ENCODE assay signal across 30 mouse cellular contexts in the genomic region with DNA sequence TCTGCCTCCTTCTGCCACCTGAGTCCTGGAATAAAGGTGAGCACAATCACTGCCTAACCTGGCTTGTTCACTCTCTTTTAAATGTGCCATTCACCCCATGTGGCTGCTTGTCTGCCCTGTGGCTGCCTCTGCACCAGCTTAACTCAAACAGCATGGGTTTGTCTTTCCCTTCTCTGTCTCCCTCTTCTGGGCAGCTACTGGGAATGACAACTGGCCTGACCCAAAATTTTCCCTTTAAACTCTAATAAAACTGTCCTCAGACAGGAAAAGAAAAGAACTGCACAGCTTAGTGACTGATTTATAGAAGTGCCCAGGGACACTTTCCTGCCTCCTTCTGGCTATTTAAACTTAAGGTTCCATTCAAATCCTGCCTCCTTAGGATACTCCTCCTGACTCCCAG. TPM values are rescaled to one million over a fixed set of nuclear protein-coding genes. Genes with fewer than 3 reads are reported as not detected.
DNase-seq lines count a peak whose midpoint lies in the region; ATAC-seq and TF ChIP-seq lines count a peak whose summit lies in the region.
"Not testable (repeated sequence)": the region's sequence is repeated elsewhere in the genome, so short reads cannot be mapped to it uniquely, and the experiment has no call there.
"Had no signal": no experiment of that assay in that cellular context is flagged by ENCODE, and none has a peak within 500 bp of the region (broad histone marks: within the 10 kb centered on the region; RNA-seq: fewer than 3 reads in every experiment).

No protein-coding gene starts in this region.

- TF ChIP-seq EP300 in ES-Bruce4 (IDR thresholded peaks at IDR 0.05; ENCODE audit: insufficient read depth, low read depth, low read length); liver, postnatal 0 days (IDR thresholded peaks at IDR 0.05; ENCODE audit: low read depth): not testable (repeated sequence)

- not testable (repeated sequence) for H3K9ac ChIP-seq in ES-Bruce4 (ENCODE audit: low read depth, poor library complexity, severe bottlenecking); forebrain, postnatal 0 days; liver, postnatal 0 days (replicated peaks)

- not testable (repeated sequence) for H3K27me3 ChIP-seq in ES-Bruce4 (ENCODE audit: control insufficient read depth, insufficient read depth, low read length, poor library complexity, severe bottlenecking); forebrain, postnatal 0 days (ENCODE audit: insufficient read depth, low read length); liver, postnatal 0 days (ENCODE audit: insufficient read depth, low read length)

- H3K9me3 ChIP-seq in ES-Bruce4 (replicated peaks; ENCODE audit: control insufficient read depth, insufficient read depth, low read length, poor library complexity, severe bottlenecking) = peaks cover 21% of the 10 kb centered on the region
- H3K9me3 ChIP-seq in forebrain, postnatal 0 days (ENCODE audit: low read length); liver, postnatal 0 days (ENCODE audit: low read length): not testable (repeated sequence)

- ATAC-seq in forebrain, postnatal 0 days; liver, postnatal 0 days: not testable (repeated sequence)

- H3K4me3 ChIP-seq in ES-Bruce4 (ENCODE audit: low read depth, low read length); cortical plate, adult 2 months (ENCODE audit: insufficient read depth, low read length); forebrain, postnatal 0 days (ENCODE audit: low read depth, low read length); layer of hippocampus, adult 2 months; liver, postnatal 0 days (ENCODE audit: low read depth, low read length): not testable (repeated sequence)

- not testable (repeated sequence) for H3K4me2 ChIP-seq in forebrain, postnatal 0 days (ENCODE audit: low read depth); liver, postnatal 0 days (ENCODE audit: low read depth, low read length)

- TF ChIP-seq POLR2A in ES-Bruce4 (IDR thresholded peaks at IDR 0.05; ENCODE audit: insufficient read depth, low read length); cortical plate, adult 2 months (IDR thresholded peaks at IDR 0.05; ENCODE audit: extremely low read depth, insufficient read depth, low read length): not testable (repeated sequence)

- TF ChIP-seq CTCF in ES-Bruce4 (IDR thresholded peaks at IDR 0.05; ENCODE audit: low read depth, low read length) = peak; percentile 37
- TF ChIP-seq CTCF in cortical plate, adult 2 months (IDR thresholded peaks at IDR 0.05; ENCODE audit: extremely low read depth, insufficient read depth, low read length) = 0 out of 2 replicates have a peak, but pooled peaks have one; percentile 9
- peak; percentile 31; the same call in 1 of the 2 replicates for TF ChIP-seq CTCF in forebrain, postnatal 0 days (IDR thresholded peaks at IDR 0.05; ENCODE audit: low read depth)
- TF ChIP-seq CTCF in layer of hippocampus, adult 2 months (conservative IDR thresholded peaks at IDR 0.05) = peak; percentile 33
- TF ChIP-seq CTCF in liver, postnatal 0 days (IDR thresholded peaks at IDR 0.05; ENCODE audit: low read depth) = 0 out of 2 replicates have a peak, but pooled peaks have one; percentile 30

- not testable (repeated sequence) for DNase-seq in forebrain, postnatal 0 days; layer of hippocampus, adult 2 months (ENCODE audit: low spot score in 2 of 2); liver, postnatal 0 days
- DNase-seq in kidney, adult 9 months = peak; percentile 4
- DNase-seq in right cerebral cortex, adult 18-20 months = peak; percentile 0

- H3K27ac ChIP-seq in ES-Bruce4 (ENCODE audit: insufficient read depth, low read length); cortical plate, adult 2 months (ENCODE audit: insufficient read depth, low read length); forebrain, postnatal 0 days (ENCODE audit: low read depth, low read length); layer of hippocampus, adult 2 months; liver, postnatal 0 days (ENCODE audit: low read depth): not testable (repeated sequence)

- not testable (repeated sequence) for H3K36me3 ChIP-seq in ES-Bruce4 (ENCODE audit: control insufficient read depth, insufficient read depth, low read length, poor library complexity, severe bottlenecking); forebrain, postnatal 0 days (ENCODE audit: insufficient read depth); liver, postnatal 0 days (replicated peaks; ENCODE audit: insufficient read depth, low read length)

- H3K4me1 ChIP-seq in ES-Bruce4 (ENCODE audit: control insufficient read depth, insufficient read depth, low read length); cortical plate, adult 2 months (ENCODE audit: control insufficient read depth, insufficient read depth, low read length); forebrain, postnatal 0 days (ENCODE audit: insufficient read depth); liver, postnatal 0 days (ENCODE audit: insufficient read depth): not testable (repeated sequence)

RNA-seq across cellular contexts. Expression of a gene that starts 12.3 kb away (rescaled TPM):
- polyA plus RNA-seq in ES-Bruce4 (2011; ENCODE audit: insufficient read depth, insufficient read length, low read depth, missing spikeins) = not detected in 2 replicates
- polyA plus RNA-seq in cortical plate, adult 2 months (2012; rRNA removed) = not detected in 2 replicates
- total RNA-seq in forebrain, postnatal 0 days (2014; rRNA removed) = not detected in 2 replicates
- polyA plus RNA-seq in forebrain, postnatal 0 days (2015; fragmentation: Nextera tagmentation; extraction: Ambion mirVana) = not detected in 2 replicates
- total RNA-seq in layer of hippocampus, adult 2 months (2021) = not detected
- polyA plus RNA-seq in liver, postnatal 0 days (2015; fragmentation: Nextera tagmentation; extraction: Ambion mirVana) = not detected in 2 replicates
- total RNA-seq: adrenal gland, adult 2 months; adrenal gland, postnatal 14 days; adrenal gland, postnatal 4 days; gastrocnemius, adult 2 months; gastrocnemius, postnatal 14 days; gastrocnemius, postnatal 4 days; heart, adult 8-10 months; heart, postnatal 25 days; hematopoietic stem cell, adult 5-6 weeks had no signal
- polyA plus RNA-seq: adrenal gland, adult 2 months; brain, embryonic 14.5 days; embryonic facial prominence, embryonic 10.5 days; embryonic facial prominence, embryonic 13.5 days; erythroblast, embryonic 14.5 days; forebrain, embryonic 12.5 days; forebrain, embryonic 15.5 days; frontal cortex, adult 2 months; G1E; heart, embryonic 11.5 days; heart, embryonic 14.5 days; heart, postnatal 0 days; hindbrain, embryonic 12.5 days; hindbrain, embryonic 15.5 days; Patski had no signal

RNA-seq across cellular contexts. Expression of a gene that starts 20.5 kb away (rescaled TPM):
- polyA plus RNA-seq in ES-Bruce4 (2011; ENCODE audit: insufficient read depth, insufficient read length, low read depth, missing spikeins) = not detected in 2 replicates
- polyA plus RNA-seq in cortical plate, adult 2 months (2012; rRNA removed) = not detected in 2 replicates
- total RNA-seq in forebrain, postnatal 0 days (2014; rRNA removed) = not detected in 2 replicates
- polyA plus RNA-seq in forebrain, postnatal 0 days (2015; fragmentation: Nextera tagmentation; extraction: Ambion mirVana) = not detected in 2 replicates
- total RNA-seq in layer of hippocampus, adult 2 months (2021) = not detected
- polyA plus RNA-seq in liver, postnatal 0 days (2015; fragmentation: Nextera tagmentation; extraction: Ambion mirVana) = not detected in 2 replicates
- total RNA-seq: adrenal gland, adult 2 months; adrenal gland, postnatal 14 days; adrenal gland, postnatal 4 days; G1E; gastrocnemius, adult 2 months; gastrocnemius, postnatal 14 days; gastrocnemius, postnatal 4 days; heart, adult 8-10 months; heart, postnatal 25 days; hematopoietic stem cell, adult 5-6 weeks had no signal
- polyA plus RNA-seq: adrenal gland, adult 2 months; brain, embryonic 14.5 days; embryonic facial prominence, embryonic 10.5 days; embryonic facial prominence, embryonic 13.5 days; erythroblast, embryonic 14.5 days; forebrain, embryonic 12.5 days; forebrain, embryonic 15.5 days; frontal cortex, adult 2 months; G1E; heart, embryonic 11.5 days; heart, embryonic 14.5 days; heart, postnatal 0 days; hindbrain, embryonic 12.5 days; hindbrain, embryonic 15.5 days; Patski had no signal

RNA-seq across cellular contexts. Expression of a gene that starts 27.4 kb away (rescaled TPM):
- not detected in 2 replicates for polyA plus RNA-seq in ES-Bruce4 (2011; ENCODE audit: insufficient read depth, insufficient read length, low read depth, missing spikeins)
- not detected in 2 replicates for polyA plus RNA-seq in cortical plate, adult 2 months (2012; rRNA removed)
- total RNA-seq in forebrain, postnatal 0 days (2014; rRNA removed) = not detected in 2 replicates
- not detected in 2 replicates for polyA plus RNA-seq in forebrain, postnatal 0 days (2015; fragmentation: Nextera tagmentation; extraction: Ambion mirVana)
- total RNA-seq in layer of hippocampus, adult 2 months (2021) = not detected
- not detected in 2 replicates for polyA plus RNA-seq in liver, postnatal 0 days (2015; fragmentation: Nextera tagmentation; extraction: Ambion mirVana)
- total RNA-seq: adrenal gland, adult 2 months; adrenal gland, postnatal 14 days; adrenal gland, postnatal 4 days; G1E; gastrocnemius, adult 2 months; gastrocnemius, postnatal 14 days; gastrocnemius, postnatal 4 days; heart, adult 8-10 months; heart, postnatal 25 days; hematopoietic stem cell, adult 5-6 weeks had no signal
- polyA plus RNA-seq: adrenal gland, adult 2 months; brain, embryonic 14.5 days; embryonic facial prominence, embryonic 10.5 days; embryonic facial prominence, embryonic 13.5 days; erythroblast, embryonic 14.5 days; forebrain, embryonic 12.5 days; forebrain, embryonic 15.5 days; frontal cortex, adult 2 months; G1E; heart, embryonic 11.5 days; heart, embryonic 14.5 days; heart, postnatal 0 days; hindbrain, embryonic 12.5 days; hindbrain, embryonic 15.5 days; Patski had no signal

RNA-seq across cellular contexts. Expression of a gene that starts 44.4 kb away (rescaled TPM):
- not detected in 2 replicates for polyA plus RNA-seq in ES-Bruce4 (2011; ENCODE audit: insufficient read depth, insufficient read length, low read depth, missing spikeins)
- polyA plus RNA-seq in cortical plate, adult 2 months (2012; rRNA removed) = not detected in 2 replicates
- not detected in 2 replicates for total RNA-seq in forebrain, postnatal 0 days (2014; rRNA removed)
- not detected in 2 replicates for polyA plus RNA-seq in forebrain, postnatal 0 days (2015; fragmentation: Nextera tagmentation; extraction: Ambion mirVana)
- not detected for total RNA-seq in layer of hippocampus, adult 2 months (2021)
- polyA plus RNA-seq in liver, postnatal 0 days (2015; fragmentation: Nextera tagmentation; extraction: Ambion mirVana) = not detected in 2 replicates
- total RNA-seq: adrenal gland, adult 2 months; adrenal gland, postnatal 14 days; adrenal gland, postnatal 4 days; G1E; gastrocnemius, adult 2 months; gastrocnemius, postnatal 14 days; gastrocnemius, postnatal 4 days; heart, adult 8-10 months; heart, postnatal 25 days; hematopoietic stem cell, adult 5-6 weeks had no signal
- polyA plus RNA-seq: adrenal gland, adult 2 months; brain, embryonic 14.5 days; embryonic facial prominence, embryonic 10.5 days; embryonic facial prominence, embryonic 13.5 days; erythroblast, embryonic 14.5 days; forebrain, embryonic 12.5 days; forebrain, embryonic 15.5 days; frontal cortex, adult 2 months; G1E; heart, embryonic 11.5 days; heart, embryonic 14.5 days; heart, postnatal 0 days; hindbrain, embryonic 12.5 days; hindbrain, embryonic 15.5 days; Patski had no signal
